Mouse (Mus musculus) E14TG2a.4 (cell line): ENCODE results near the gene Syngr1.

ENCODE experiments used
- H3K27me3 ChIP-seq: 2 replicates; pipeline ENCODE4 v1.6.1; 2014; ENCODE audit warnings: low read length, control low read depth; ENCODE audit not compliant: insufficient read depth
- H3K36me3 ChIP-seq: 2 replicates; pipeline ENCODE4 v1.6.1; 2014; ENCODE audit warnings: low read length, control low read depth; ENCODE audit not compliant: insufficient read depth
- H3K4me1 ChIP-seq: replicated peaks from 2 replicates; pipeline ENCODE4 v1.6.1; 2014; ENCODE audit warnings: low read depth, low read length, control low read depth
- H3K4me3 ChIP-seq: replicated peaks from 2 replicates; pipeline ENCODE4 v1.5.1; 2014; ENCODE audit warnings: mild to moderate bottlenecking, low read length
- H3K9me3 ChIP-seq: 2 replicates; pipeline ENCODE4 v1.6.1; 2014; ENCODE audit warnings: low read length, control low read depth
- CTCF ChIP-seq: conservative IDR thresholded peaks from 2 replicates; pipeline ENCODE4 v1.5.1; 2014; ENCODE audit warnings: low read length
- NANOG ChIP-seq: IDR thresholded peaks from 2 replicates; pipeline ENCODE4 v1.6.1; 2014; ENCODE audit warnings: borderline replicate concordance, low read length, mixed read lengths
- POU5F1 ChIP-seq: IDR thresholded peaks from 2 replicates; pipeline ENCODE4 v1.6.1; 2014; ENCODE audit warnings: low read length, borderline replicate concordance

Syngr1 gene

GRCm38 (mm10) chr15:80090155-80090554 is 979 bp upstream of the Syngr1 start:
- H3K27me3 ChIP-seq: peaks cover 12% of the 10 kb centered on the region
- no peaks in the 10 kb centered on the region for H3K36me3 ChIP-seq
- no peak for TF ChIP-seq NANOG
- H3K9me3 ChIP-seq: peaks cover 4% of the 10 kb centered on the region
- H3K4me3 ChIP-seq: peak overlapping the region; percentile 89
- H3K4me1 ChIP-seq: peaks cover 55% of the 10 kb centered on the region

GRCm38 (mm10) chr15:80090741-80091120 is 403 bp upstream of the Syngr1 start:
- Histone ChIP-seq H3K9me3 (peaks cover 4% of the 10 kb centered on the region), H3K4me3 (peak overlapping the region; percentile 89), H3K36me3 (no peaks in the 10 kb centered on the region), H3K27me3 (peaks cover 12% of the 10 kb centered on the region), H3K4me1 (peaks cover 61% of the 10 kb centered on the region)
- no peak for TF ChIP-seq CTCF
- TF ChIP-seq NANOG: peak; percentile 16; the same call in 1 of the 2 replicates
- TF ChIP-seq POU5F1: 0 out of 2 replicates have a peak, but pooled peaks have one; percentile 46

- Histone ChIP-seq H3K4me1 (peaks cover 74% of the 10 kb centered on the region), H3K36me3 (0 out of 2 replicates have a peak, but pooled peaks cover 5% of the 10 kb centered on the region), H3K4me3 (peak overlapping the region; percentile 89), H3K27me3 (peaks cover 12% of the 10 kb centered on the region), H3K9me3 (no peaks in the 10 kb centered on the region)
- TF ChIP-seq NANOG: no peak
- no peak for TF ChIP-seq POU5F1
- no peak for TF ChIP-seq CTCF
These were observed 907 bp downstream of the Syngr1 start for GRCm38 (mm10) chr15:80092041-80092441.

GRCm38 (mm10) chr15:80092599-80092998 is 1.5 kb downstream of the Syngr1 start:
- no peak for TF ChIP-seq NANOG
- no peak for TF ChIP-seq POU5F1
- TF ChIP-seq CTCF: no peak
- Histone ChIP-seq H3K4me1 (peaks cover 80% of the 10 kb centered on the region), H3K27me3 (peaks cover 12% of the 10 kb centered on the region), H3K36me3 (0 out of 2 replicates have a peak, but pooled peaks cover 5% of the 10 kb centered on the region), H3K4me3 (peak overlapping the region; percentile 89), H3K9me3 (no peaks in the 10 kb centered on the region)

GRCm38 (mm10) chr15:80094201-80094600 is 3.1 kb downstream of the Syngr1 start:
- peaks cover 12% of the 10 kb centered on the region; the same call in 1 of the 2 replicates for H3K36me3 ChIP-seq
- peaks cover 12% of the 10 kb centered on the region for H3K27me3 ChIP-seq
- TF ChIP-seq CTCF (no peak), POU5F1 (no peak), NANOG (no peak)
- H3K4me1 ChIP-seq: peaks cover 92% of the 10 kb centered on the region
- peak overlapping the region; percentile 62 for H3K4me3 ChIP-seq
- H3K9me3 ChIP-seq: no peaks in the 10 kb centered on the region

GRCm38 (mm10) chr15:80095596-80095995 is 4.5 kb downstream of the Syngr1 start:
- H3K4me1 ChIP-seq: peaks cover 92% of the 10 kb centered on the region
- H3K27me3 ChIP-seq: peaks cover 12% of the 10 kb centered on the region
- no peak for TF ChIP-seq NANOG
- no peak for TF ChIP-seq POU5F1
- TF ChIP-seq CTCF: no peak
- H3K9me3 ChIP-seq: no peaks in the 10 kb centered on the region
- H3K36me3 ChIP-seq: peaks cover 12% of the 10 kb centered on the region; the same call in 1 of the 2 replicates
- peak overlapping the region; percentile 61 for H3K4me3 ChIP-seq

- TF ChIP-seq POU5F1 (no peak), CTCF (no peak), NANOG (no peak)
- Histone ChIP-seq H3K36me3 (peaks cover 14% of the 10 kb centered on the region), H3K9me3 (no peaks in the 10 kb centered on the region), H3K4me1 (peaks cover 97% of the 10 kb centered on the region), H3K4me3 (peak overlapping the region; percentile 61), H3K27me3 (peaks cover 12% of the 10 kb centered on the region)
These were observed 5.3 kb downstream of the Syngr1 start for GRCm38 (mm10) chr15:80096406-80096805.

- H3K4me1 ChIP-seq: peaks cover 99% of the 10 kb centered on the region
- no peaks in the 10 kb centered on the region for H3K9me3 ChIP-seq
- H3K4me3 ChIP-seq: peak overlapping the region; percentile 61
- H3K27me3 ChIP-seq: peaks cover 7% of the 10 kb centered on the region
- peaks cover 21% of the 10 kb centered on the region for H3K36me3 ChIP-seq
- TF ChIP-seq NANOG (no peak), POU5F1 (no peak), CTCF (no peak)
These were observed 6.1 kb downstream of the Syngr1 start for GRCm38 (mm10) chr15:80096946-80097881.
